Mouse (Mus musculus): Measurements from ENCODE around the gene Gm10518. TPM values are rescaled to one million over a fixed set of nuclear protein-coding genes. Genes with fewer than 3 reads are reported as not detected.

Gene Gm10518
- polyA plus RNA-seq (2015; fragmentation: Nextera tagmentation; extraction: Ambion mirVana) = not detected in 2 replicates

DNA sequence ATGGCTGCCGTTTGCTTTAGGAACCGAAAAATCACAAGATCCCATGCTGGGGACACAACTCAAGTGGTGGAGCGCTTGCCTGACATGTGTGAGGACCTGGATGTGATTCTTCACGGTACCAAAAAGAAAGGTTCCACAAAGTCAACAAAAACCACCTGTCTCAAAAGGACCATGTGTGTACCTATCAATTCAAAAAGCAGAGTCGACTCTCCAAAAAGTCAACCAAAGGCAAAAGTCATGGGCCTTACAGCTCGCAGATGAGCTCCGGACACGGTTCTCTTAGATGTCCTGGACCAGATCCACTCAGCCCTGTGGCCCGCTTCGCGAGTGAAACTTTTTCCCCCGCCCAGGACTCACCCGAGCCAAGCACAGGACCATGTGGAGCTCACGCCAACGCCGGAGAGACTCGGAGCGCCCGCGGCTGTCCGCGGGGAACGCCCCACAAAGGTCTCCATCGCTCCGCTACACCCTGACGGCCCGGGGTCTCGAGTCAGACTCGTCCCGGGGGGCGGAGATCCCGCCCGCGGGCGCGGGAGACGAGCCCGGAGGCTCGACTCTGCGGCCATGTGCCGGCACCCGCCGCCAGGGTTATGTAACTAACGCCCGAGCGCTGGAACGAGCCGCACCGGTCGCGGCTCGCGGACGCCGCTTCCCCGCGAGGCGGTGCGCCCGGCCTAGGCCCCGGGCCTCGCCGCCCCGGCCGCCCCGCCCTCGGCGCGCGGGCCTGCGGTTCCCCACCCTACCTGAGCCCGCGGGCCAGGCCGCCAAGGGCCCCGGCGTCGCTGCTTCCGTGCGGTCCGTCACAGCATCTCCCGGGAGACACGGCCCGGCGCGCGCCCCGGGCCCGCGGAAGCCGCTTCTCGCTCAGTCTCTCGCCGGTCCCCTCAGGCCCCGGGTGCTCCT is at the start of gene Gm10518:
Gm10518 (plus strand) TSS at position 767 of the 903 bp plus-strand sequence.

DNA sequence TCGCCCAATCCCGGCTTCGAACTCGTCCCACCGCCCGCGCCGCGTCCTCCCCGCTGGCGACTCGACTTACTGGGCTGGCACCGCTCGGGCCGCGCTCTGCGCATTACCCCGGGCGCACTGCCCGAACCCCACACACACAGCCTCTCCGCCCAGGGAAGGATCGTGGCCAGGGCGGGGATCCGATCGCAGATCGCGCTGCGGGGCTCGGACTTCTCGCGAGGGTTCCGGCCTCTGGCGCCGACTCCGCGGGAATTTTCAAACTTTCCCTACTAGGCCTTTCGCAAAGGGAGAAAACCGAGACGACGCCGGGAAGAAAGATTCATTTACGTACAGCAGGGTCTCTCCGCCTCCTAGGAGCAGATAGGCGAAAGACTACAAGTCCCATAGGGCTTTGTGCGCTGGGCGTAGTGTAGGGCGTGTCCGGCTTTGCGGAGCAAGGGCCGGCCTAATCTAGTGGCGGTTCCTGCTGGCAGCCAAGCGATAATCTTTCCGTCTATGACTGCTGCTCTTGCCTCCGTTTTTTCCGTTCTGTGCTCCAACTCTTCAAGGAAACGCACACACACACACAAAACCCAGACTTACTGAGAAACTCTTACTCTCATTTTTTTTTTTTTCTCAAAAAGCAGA is 450 bp downstream of the Gm10518 start, which contains the start of gene Ahctf1:
Ahctf1 (minus strand) TSS at position 168 of the 627 bp plus-strand sequence.

Other genes with a start within 250 kb of the Gm10518 start
- 87.6 and 96.2 TPM in 2 replicates for gene Sccpdh, start 135.2 kb upstream of the Gm10518 start, polyA plus RNA-seq (2015; fragmentation: Nextera tagmentation; extraction: Ambion mirVana)
- gene Kif28, start 58.1 kb upstream of the Gm10518 start, polyA plus RNA-seq (2015; fragmentation: Nextera tagmentation; extraction: Ambion mirVana) = 0.08 TPM in 1 of 2 replicates, not detected in the other
- 7.4 and 10.2 TPM in 2 replicates for gene Ahctf1, start 304 bp downstream of the Gm10518 start, polyA plus RNA-seq (2015; fragmentation: Nextera tagmentation; extraction: Ambion mirVana)
- gene Cdc42bpa, start 157.1 kb downstream of the Gm10518 start, polyA plus RNA-seq (2015; fragmentation: Nextera tagmentation; extraction: Ambion mirVana) = 9.9 and 13.1 TPM in 2 replicates